Mouse (Mus musculus) testis, adult 2 months (tissue): ENCODE results near the gene Pdzd7.

ENCODE experiments used
- CTCF ChIP-seq: fragments of 200-500 bp; IDR thresholded peaks from 2 replicates; pipeline ENCODE4 v1.5.1; 2012; ENCODE audit warnings: low read depth, mild to moderate bottlenecking, inconsistent platforms, low read length, moderate library complexity; ENCODE audit not compliant: control insufficient read depth, insufficient read depth, insufficient replicate concordance
- POLR2A ChIP-seq: fragments of 200-500 bp; IDR thresholded peaks from 2 replicates; pipeline ENCODE4 v1.6.1; 2012; ENCODE audit warnings: low read depth, mild to moderate bottlenecking, inconsistent platforms, low read length, moderate library complexity; ENCODE audit not compliant: control insufficient read depth

GRCm38 (mm10) chr19:45045236-45045635 lies 281 bp downstream of the Pdzd7 start:
- TF ChIP-seq CTCF, result no peak
- TF ChIP-seq POLR2A, result no peak
